In the genomic region with DNA sequence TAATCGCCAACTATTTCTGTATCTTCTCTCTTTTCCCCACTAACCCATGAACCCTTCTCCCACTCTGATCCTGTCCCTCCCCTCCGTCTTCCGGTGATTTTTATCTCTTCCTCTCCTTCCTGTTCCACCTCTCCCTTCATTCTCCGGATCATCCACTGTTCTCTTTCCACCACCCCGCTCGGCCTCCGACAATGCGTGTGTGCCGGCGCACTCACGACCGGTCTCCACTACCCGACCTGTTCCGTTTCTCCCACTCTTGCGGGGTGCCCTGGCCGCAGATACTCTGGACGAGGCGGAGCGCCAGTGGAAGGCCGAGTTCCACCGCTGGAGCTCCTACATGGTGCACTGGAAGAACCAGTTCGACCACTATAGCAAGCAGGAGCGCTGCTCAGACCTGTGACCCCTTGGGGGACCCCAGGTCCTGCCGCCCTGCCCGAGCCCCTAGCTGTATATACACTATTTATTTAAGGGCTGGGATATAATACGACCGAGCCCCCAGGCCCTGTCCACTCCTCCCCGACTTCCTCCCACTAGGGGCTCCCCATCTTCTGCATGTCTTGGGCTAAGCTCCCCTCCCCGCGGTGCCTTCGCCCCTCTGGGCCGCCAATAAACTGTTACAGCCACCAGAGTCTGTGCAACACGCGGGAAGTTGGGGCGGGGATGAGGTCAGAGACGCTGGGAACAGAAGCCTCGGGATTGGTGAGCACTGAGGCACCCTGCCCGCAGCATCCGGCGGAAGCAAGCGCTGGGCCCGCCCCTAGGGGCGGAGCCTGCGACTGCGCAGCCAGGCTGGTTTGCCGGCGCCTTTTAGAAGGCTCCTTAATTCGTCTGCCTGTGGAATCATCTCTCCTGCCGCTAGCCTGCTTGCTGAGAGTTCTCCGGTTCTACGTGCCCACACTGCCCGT, we compare ENCODE assay signal across 8 mouse cellular contexts. TPM values are rescaled to one million over a fixed set of nuclear protein-coding genes. Genes with fewer than 3 reads are reported as not detected.
DNase-seq lines count a peak whose midpoint lies in the region; ATAC-seq lines count a peak whose summit lies in the region.

A gene (plus strand): TSS at position 791 of the 905 bp plus-strand sequence.

- WGBS in lung, embryonic 16.5 days = under 1% methylated on average over 52 of the region's 52 CpGs

- H3K9ac ChIP-seq in lung, embryonic 16.5 days (ENCODE audit: low read length) = peak within 1 kb of the TSS; percentile 69

- peak within 1 kb of the TSS; percentile 63 for H3K4me2 ChIP-seq in lung, embryonic 16.5 days (ENCODE audit: low read depth, low read length)

- DNase-seq in MEL-GATA-1-ER (ENCODE audit: extremely low read depth, low read depth) = peak; percentile 78
- DNase-seq in cerebellum, adult 8-10 months = peak; percentile 95
- DNase-seq in forelimb bud, embryonic 11.5 days (ENCODE audit: low read depth, low spot score) = peak; percentile 97
- DNase-seq in layer of hippocampus, adult 9-10 months (ENCODE audit: low spot score) = peak; percentile 86
- DNase-seq in ovary, postnatal 10 days (ENCODE audit: low spot score) = peak; percentile 84
- peak; percentile 91 to 93 for DNase-seq in thymus, postnatal 10 days (ENCODE audit: low spot score in 2 of 2)

- H3K4me3 ChIP-seq in lung, embryonic 16.5 days (ENCODE audit: low read length) = peak within 1 kb of the TSS; percentile 59

- peaks cover 15% of the 10 kb centered on the region for H3K27me3 ChIP-seq in lung, embryonic 16.5 days (ENCODE audit: control insufficient read depth, insufficient read depth, low read depth, low read length)

- peaks cover 16% of the 10 kb centered on the region for H3K4me1 ChIP-seq in lung, embryonic 16.5 days (replicated peaks; ENCODE audit: control insufficient read depth, insufficient read depth, low read length)

- peak within 1 kb of the TSS; percentile 94 for H3K27ac ChIP-seq in lung, embryonic 16.5 days (ENCODE audit: low read length)

- ATAC-seq in hematopoietic stem cell, adult 5-6 weeks (replicated peaks in 1 of 2; ENCODE audit: insufficient read depth in 1 of 2, low FRiP score in 2 of 2, low TSS enrichment in 1 of 2, low read depth in 1 of 2, poor library complexity in 2 of 2, severe bottlenecking in 2 of 2) = peak; percentile 85 to 86
- peak; percentile 96 for ATAC-seq in lung, embryonic 16.5 days (ENCODE audit: low read depth)

- H3K9me3 ChIP-seq in lung, embryonic 16.5 days (ENCODE audit: control insufficient read depth, low read length) = no peaks in the 10 kb centered on the region

- peaks cover 40% of the 10 kb centered on the region for H3K36me3 ChIP-seq in lung, embryonic 16.5 days (ENCODE audit: control insufficient read depth, insufficient read depth, low read length)

RNA-seq across cellular contexts. Expression of the gene that starts here (rescaled TPM):
- 0.94 and 3.6 TPM in 2 replicates for total RNA-seq in hematopoietic stem cell, adult 5-6 weeks (2017)
- 5.1 and 5.6 TPM in 2 replicates for polyA plus RNA-seq in lung, embryonic 16.5 days (2015; fragmentation: Nextera tagmentation; extraction: Ambion mirVana)

Comparison
In these comparisons a context has a peak if more than half of its experiments do, and no peak if none do; other contexts are left out.
1. Peak in every context shown above with its lines: DNase-seq, ATAC-seq, H3K4me3 ChIP-seq and H3K27ac ChIP-seq.